Mouse (Mus musculus) urinary bladder, postnatal 10 days (tissue): Measurements from ENCODE around the gene Zfp978.
"Not testable (repeated sequence)": the region's sequence is repeated elsewhere in the genome, so short reads cannot be mapped to it uniquely, and the experiment has no call there.

Experiments
- DNase-seq: peaks from one replicate; pipeline ENCODE4 v3.0.0; 2022; ENCODE audit warnings: low spot score

Zfp978 gene

DNA sequence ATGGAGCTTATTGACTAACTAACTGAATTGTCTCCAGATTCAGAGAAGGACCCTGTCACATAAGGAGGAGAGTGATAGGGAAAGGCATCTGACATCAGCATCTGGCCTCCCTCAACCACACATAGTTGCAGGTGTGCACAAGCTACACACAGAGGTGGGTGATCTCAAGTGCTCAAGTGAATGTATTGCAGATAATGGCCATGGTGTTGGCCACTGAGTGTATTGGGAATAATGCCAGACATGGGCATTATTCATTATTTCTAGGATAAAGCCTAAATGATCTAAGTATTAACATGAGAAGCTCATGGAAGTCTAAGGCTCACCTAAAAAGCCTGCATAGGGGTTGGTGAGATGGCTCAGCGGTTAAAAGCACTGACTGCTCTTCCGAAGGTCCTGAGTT lies 10.6 kb upstream of the Zfp978 start:
- DNase-seq, result not testable (repeated sequence)

DNA sequence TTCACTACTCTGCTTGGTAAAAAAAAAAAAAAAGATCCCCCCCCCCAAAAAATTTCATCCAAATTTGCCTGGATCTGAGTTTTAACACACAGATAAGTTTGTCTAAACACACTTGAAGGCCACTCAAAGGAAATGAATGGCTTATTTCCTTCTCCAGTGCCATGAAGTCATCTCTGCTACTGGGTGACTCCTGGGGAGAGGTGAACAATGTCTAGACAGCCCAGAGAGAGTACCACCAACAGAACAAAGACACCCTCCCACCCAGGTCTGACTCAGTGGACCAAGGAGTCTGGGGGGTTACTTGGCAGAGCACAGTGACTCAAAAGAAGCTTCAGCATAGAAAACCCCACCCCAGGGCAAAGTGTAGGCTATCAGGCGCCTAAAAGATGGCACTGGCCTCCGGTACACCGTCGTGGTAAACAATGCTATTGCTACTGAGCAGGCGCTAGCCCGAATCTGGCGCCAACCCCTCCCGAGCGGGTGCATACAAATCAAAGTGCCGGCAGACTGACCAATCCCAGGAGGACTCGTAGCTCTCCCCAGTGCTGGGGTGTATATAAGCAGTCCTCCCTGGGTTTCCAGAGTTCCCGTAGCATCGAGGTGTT lies 9.6 kb upstream of the Zfp978 start:
- not testable (repeated sequence) for DNase-seq

DNA sequence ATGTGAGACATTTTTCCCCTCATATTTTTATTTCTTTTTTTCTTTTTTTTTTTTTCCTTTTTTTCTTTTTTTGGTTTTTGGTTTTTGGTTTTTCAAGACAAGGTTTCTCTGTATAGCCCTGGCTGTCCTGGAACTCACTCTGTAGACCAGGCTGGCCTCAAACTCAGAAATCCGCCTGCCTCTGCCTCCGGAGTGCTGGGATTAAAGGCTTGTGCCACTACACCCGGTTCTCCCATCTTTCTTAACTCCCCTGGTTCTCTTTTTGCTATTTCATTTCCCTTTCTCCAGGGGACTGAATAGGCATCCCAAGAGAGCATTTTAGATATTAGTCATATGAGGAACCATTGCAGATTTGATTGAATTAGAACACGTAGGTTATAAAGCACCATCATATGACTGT lies 7.5 kb upstream of the Zfp978 start:
- DNase-seq, result not testable (repeated sequence)

DNA sequence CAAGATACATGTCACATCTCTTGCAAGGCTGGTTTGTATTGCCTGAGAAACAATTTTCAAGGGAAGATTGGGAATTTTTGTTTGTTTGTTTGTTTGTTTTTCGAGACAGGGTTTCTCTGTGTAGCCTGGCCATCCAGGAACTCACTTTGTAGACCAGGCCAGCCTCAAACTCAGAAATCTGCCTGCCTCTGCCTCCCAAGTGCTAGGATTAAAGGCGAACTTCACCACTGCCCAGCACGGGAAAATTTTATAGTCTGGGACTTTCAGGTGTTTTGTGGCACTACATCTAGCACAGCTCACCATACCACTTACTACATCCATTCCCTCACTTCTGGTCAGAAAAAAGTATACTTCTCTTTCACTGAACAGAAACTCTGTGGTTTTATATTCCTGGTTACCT lies 5.1 kb upstream of the Zfp978 start:
- DNase-seq, result not testable (repeated sequence)

DNA sequence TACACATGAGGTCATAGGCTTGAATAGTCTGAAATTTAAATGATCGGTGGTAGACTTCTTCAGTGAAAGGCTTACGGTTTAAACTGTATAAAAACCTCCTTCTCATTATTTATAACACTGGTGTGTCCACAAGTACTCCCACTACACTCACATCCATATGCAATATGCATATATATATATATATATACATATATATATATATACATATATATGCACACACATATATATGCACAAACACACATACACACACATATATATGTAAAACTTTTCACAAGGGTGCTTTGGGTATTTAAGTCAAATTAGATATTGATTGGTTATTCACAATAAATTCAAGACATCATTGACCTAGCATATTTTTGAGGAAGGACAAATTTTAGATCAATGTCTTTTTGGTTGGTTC lies 3.9 kb upstream of the Zfp978 start:
- DNase-seq, result not testable (repeated sequence)

DNA sequence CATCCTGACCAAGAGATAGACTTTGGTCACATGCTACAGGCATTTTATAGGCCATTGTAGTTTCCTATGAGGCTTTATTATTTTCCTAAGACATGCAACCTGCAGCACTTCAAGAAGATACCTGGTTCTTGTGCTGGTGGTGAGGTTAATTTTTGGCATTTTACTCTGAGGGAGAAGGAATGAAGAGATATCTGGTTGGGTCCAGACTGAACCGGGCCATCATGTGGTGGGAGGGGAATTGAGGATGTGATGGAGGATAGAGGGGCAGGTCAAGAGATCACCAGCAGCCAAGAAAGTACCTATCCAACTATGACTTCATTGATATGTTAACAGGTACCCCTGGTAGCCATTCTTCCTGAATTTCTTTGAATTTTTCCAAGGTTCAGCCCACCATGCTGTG lies 769 bp downstream of the Zfp978 start:
- DNase-seq, result not testable (repeated sequence)

DNA sequence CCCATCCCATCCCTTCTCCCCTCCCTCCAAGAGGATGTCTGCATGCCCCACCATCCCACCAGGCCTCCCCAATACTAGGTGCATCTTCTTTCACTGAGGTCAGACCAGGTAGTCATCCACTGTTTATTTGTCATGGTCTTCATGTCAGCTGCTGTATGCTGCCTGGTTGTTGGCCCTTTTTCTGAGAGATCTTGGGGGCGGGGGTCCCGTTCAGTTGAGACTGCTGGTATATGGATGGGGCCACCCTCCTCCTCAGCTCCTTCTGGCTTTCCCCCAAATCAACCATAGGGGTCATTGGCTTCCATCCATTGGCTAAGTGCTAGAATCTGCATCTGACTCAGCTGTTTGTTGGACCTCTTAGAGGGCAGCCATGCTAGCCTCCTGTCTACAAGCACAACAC lies 8.5 kb downstream of the Zfp978 start:
- DNase-seq, result not testable (repeated sequence)

DNA sequence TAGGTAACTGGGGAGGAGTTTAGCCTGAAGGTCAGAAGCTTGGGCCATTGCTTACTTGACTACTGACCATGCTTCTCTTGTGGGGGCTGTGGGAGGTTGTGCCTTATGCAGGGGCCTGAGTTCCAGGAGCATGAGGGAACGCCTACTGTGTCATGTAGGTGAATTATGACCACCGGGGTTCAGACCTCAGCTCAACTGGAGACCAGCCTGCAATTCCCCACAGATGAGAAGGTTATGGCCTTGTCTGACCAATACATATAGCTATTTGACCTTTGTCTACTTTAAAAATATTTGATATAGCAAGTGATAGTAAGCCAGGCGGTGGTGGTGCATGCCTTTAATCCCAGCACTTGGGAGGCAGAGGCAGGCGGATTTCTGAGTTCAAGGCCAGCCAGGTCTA lies 22.1 kb downstream of the Zfp978 start:
- DNase-seq, result not testable (repeated sequence)

DNA sequence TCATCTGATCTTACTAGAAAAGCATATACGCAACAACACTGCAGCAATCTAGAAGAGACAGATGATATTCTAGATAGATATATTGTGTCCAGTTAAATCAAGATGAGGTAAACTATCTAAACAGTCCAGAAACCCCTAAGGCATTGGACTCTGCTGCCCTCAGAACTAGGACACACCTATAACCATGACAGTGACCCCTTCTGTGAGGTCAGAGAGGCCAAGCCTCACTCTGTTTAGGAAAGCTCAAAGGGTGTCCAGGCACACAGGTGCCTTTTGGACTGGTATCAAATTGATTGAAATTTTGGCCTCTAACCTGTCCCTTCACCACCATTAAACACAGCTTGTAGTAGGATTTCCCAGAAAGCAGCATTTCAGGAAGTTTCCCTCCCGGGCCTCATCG lies 36.1 kb downstream of the Zfp978 start:
- DNase-seq, result not testable (repeated sequence)

DNA sequence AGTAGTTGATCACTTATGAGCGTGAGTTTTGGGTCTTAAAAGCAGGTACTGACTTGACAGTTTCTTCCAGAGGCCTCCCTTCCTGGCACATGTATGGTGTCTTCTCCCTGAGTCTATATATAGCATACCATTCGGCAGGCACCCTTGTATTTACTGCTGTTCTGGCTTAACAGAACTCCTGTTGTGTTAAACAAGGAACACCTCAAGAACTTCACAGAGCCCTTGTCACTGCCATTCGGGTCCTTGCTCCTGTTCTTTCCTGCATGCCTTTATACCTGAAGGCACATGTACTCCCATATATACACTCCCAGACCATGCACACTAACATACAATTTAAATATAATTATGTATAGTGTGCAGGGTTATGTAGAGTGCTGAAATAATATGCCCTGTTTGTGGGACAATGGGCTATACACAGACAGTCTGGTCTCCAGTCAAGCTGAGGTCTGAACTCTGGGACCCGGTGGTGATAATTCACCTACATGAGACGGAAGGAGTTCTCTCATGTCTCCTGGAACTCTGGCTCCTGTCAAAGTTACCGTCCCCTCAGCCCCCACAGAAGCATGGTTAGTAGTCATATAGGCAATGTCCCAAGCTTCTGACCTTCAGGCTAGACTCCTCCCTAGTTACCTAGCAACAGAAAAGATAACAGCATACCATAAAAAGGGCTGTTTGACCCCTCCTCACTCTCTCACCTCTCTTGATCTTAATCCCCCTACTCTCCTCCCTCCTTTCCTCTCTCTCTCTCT lies 37.0 kb downstream of the Zfp978 start:
- not testable (repeated sequence) for DNase-seq

DNA sequence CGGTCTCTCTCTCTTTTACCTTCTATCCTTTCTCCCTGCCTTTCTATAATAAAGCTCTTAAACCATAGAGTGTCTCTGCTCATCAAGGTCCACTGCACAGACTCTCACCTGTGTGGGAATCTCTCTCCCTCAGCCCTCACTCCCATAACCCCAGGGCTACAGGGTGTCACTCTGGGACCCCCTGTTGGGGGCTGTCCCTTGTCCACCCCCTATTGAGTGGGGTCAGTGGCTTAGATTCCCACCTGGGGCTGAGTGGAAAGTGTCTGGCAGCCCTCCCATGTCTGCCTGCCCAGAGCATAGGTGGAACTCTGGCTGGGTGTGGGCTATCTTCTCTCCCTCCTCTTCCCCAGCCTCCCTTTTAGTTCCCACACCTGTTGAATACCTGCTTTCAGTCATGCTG lies 37.6 kb downstream of the Zfp978 start:
- DNase-seq, result not testable (repeated sequence)

DNA sequence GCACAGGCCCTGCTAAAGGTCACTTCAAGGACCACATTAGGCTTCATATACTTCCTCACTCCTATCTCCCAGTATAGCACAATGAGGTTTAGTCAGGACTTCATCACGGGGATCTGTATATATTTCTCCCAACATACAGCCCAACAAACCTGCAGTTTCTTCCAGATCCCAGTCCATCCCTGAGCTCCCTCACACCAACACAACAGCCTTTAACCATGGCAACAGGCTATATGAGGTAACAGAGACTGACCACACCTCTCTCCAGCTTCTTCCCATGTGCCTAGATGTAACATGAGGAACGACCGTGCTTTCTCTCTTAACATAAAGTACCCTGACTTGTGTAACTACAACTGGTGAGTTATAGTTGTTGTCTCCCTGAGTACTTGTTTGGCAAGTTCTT lies 38.4 kb downstream of the Zfp978 start:
- not testable (repeated sequence) for DNase-seq

DNA sequence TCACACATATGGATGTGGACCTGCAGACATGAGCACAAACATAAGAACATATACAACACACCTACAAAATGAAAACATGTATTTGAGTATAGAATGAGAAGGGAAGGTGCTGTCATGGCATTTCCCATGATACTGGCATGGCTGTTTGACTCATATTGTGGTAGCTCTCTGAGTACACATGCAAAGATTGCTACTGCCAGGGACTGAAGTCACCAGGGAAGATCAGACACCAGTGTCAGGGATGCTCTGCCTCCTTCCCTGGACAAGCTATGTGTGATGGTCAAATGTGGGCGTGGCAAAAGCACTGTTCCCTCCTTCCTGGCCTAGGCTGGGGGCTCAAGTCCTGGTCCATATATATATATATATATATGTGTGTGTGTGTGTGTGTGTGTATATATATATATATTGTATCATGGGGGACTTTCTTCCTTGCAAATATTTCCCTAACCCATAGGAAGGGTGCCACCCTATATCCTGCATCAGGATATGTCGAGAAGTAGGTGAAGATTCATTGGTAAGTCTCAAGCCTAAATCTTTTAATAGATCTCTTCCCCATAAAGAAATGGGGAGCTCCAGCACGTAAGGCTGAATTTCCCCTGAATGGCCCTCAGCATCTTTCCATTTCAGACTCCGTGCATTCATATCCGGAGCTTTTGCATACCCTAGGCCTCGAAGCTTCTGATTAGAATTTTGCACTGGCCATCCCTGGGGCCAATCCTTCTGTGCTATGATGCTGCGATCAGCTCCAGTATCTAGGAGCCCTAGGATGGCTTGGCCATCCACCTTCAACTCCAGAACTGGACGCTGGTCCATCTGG lies 39.1 kb downstream of the Zfp978 start:
- not testable (repeated sequence) for DNase-seq

DNA sequence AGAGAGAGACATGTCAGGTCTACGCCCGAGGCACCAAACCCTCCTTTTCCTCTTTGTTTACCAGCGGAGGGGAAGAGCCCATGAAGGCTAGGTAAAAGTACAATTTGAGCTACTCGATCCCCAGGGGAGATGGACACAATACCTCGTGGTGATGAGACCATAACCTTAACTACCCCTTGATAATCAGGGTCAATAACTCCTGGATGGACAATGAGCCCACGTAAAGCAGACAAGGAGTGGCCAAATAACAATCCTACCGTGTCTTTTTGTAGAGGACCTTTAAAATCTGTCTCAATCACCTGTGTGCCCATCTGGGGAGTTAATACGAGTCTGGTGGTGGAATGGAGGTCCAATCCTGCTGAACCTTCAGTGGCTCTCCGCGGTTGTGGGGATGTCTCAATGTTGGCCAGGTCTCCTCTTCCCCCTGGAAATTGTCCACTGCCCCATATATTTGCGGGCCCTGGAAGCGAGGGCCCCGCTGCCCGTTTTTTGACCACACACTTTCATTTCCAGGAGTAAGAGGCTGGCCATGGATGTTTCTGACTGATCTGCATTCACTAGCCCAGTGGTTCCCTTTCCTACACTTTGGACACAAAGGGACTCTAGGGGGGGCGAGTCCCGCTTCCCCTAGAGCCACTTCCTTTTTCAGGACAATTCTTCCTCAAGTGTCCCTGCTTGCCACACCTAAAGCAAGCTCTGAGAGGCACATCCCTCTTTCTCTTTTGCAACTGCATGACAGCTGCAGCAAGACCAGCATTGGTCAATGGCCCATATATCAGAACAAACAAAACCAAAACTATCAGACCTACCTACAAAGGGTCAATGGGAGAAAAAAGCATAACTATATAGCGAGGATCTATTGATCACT lies 40.0 kb downstream of the Zfp978 start:
- not testable (repeated sequence) for DNase-seq

DNA sequence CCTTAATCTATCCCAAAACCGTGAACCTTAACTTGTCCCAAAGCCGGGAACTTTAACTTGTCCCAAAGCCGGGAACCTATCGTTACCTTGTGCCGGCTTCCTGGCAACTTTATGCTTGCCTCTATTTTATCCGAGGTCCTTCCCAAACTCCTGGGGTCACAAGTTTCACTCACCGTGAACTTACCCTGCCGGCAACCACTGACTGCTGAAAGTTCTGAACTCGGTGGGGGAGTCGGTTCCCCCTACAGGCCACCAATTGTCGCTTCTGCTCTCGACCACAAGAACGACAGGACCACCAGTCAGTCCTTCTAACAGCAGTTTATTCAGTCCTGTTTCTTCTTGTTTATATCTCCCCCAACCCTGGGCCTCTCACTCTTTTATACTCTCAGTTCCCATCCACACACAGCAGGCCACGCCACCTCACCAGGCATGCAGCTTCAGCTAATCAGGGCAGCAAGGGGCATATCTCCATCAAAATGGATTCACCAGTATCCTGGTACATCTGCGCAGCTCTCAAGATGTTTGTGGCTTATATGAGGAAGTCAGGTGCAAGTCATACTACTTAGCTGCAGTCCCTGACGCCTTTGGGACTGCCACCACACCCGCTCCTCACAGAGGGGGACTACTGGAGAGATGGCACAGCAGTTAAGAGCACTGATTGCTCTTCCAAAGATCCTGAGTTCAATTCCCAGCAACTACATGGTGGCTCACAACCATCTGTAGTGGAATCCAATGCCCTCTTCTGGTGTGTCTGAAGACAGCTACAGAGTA lies 40.8 kb downstream of the Zfp978 start:
- not testable (repeated sequence) for DNase-seq

DNA sequence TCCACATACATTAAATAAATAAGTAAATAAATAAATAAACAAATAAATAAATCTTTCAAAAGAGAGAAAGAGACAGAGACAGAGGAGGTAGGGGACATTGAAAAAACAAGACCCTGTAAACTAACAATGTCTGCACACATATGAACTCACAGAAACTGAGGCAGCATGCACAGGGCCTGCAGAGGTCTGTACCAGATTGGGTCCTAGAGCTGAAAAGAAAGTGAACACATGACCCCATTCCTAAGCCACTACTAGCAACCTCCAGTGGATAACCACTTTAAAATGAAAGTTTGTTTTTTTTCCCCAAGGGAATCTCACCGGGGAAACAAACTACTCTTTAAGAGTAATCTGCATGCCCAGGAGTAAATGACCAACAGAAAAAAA lies 41.4 kb downstream of the Zfp978 start:
- DNase-seq, result not testable (repeated sequence)

DNA sequence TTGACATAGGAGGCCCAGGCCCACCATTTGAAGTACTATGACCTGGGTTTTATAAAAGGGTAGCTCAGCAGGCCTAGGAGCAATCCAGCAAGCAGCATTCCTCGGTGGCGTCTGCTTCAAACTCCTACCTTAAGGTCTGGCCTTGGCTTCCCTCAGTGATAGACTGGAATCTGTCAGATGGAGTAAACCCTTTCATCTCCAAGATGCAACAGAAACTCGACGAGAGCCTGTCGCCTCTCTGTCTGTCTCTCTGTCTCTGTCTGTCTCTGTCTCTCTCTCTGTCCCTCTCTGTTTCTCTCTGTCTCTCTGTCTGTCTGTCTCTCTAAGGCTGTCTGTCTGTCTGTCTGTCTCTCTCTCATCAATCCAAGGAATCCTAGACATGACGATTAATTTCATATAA lies 42.4 kb downstream of the Zfp978 start:
- not testable (repeated sequence) for DNase-seq

DNA sequence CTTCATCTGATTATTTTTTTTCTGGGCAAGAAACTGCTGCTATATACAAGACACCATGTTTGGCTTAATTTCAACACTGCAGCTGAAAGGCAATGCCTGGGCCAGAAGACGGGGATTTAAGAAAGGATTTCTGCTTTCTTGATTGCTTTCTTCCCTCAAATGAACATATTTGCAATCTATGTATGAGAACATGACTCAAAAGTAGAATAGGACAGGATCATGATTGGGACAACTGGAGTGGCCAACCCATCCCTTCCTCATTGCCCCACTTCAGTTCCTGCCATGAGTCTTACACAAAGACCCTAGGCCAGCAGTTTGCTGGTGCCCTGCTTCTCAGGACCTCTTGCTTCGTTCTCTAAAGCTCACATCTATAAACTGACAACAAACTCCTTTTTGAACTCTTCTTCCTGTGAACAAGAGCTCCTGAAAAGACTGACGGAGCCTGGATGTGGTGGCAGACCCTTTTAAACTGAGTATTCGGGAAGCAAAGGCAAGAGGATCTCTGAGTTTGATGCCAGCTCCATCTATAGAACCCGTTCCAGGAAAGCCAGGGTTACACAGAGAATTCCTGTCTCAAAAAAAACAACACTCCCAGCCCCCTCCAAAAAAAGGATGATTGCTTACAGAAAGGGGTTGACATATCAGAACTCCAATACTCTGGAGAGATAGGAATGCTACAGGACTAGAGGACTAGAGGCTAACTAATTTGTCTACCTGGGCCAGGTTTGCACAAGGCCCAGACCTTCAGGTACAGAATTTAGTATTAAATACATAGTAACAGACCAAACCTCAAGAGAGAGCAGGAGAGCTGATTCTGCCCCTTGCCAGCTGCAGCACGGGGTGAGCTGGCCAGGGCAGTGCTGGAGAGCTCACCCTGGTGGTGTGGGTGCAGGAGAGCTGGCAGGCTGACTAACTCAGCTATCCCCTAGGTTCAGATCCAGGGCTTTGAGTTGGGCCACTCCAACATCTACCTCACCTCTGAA lies 43.1 kb downstream of the Zfp978 start:
- not testable (repeated sequence) for DNase-seq

DNA sequence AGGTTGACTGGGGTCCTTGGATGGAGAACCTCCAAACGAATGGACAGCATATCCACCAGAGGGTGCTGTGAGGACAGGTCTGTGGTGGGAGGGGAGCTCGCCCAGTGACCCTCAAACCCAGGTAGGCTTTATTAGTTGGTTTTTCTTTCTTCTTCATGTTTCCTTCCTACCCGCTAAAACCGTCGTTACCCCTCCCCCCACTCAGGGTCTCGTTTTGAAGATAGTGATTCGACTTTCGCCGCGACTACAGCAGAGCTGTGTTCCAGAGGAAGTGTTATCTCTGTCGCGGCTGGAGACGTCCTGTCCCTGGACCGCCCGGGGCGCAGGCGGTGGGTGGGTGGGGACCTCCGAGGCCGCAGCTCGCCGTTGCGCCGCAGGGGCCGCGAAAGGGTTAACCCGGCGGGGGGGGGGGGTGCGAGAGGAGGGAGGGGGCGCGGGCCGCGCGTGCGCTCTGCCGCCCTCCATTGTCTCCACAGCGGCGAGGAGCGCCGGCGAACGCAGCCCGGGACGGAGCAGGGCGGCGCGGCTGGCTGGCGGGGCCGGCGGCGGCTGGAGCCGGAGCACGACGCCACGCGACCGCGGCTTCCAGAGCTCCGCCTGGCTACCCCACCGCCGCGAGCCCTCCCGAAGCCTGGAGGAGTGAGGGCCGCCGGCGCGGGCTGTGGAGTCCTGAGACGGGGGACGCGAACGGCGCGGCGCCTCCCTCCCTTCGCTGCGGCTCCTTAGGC lies 45.8 kb downstream of the Zfp978 start:
- no peak for DNase-seq
